Mouse (Mus musculus): ENCODE measurements around the gene D6Ertd527e. TPM values are rescaled to one million over a fixed set of nuclear protein-coding genes. Genes with fewer than 3 reads are reported as not detected.

The D6Ertd527e gene
- total and polyA plus RNA-seq, 2 experiments from 2014 or later: 0.08 TPM; not detected in 1

- ATAC-seq (ENCODE audit: insufficient read depth, low read depth) (no peak), DNase-seq (ENCODE audit: low spot score) (no peak)
- no peak for TF ChIP-seq CTCF (IDR thresholded peaks at IDR 0.05; ENCODE audit: low read depth)
- TF ChIP-seq EP300 (IDR thresholded peaks at IDR 0.05; ENCODE audit: low read depth): no peak
- H3K27me3 ChIP-seq (ENCODE audit: control insufficient read depth, insufficient read depth, low read length): no peaks in the 10 kb centered on the region
- H3K27ac ChIP-seq (ENCODE audit: low read depth): peak overlapping the region; percentile 50
- no peak overlapping the region for H3K4me3 ChIP-seq (ENCODE audit: low read depth, low read length)
- H3K4me1 ChIP-seq (ENCODE audit: control insufficient read depth, insufficient read depth): no peaks in the 10 kb centered on the region
- WGBS: 81% methylated on average over 1 of the region's 1 CpGs
- H3K9ac ChIP-seq (replicated peaks; ENCODE audit: low read depth, low read length): no peak overlapping the region
- H3K36me3 ChIP-seq (replicated peaks; ENCODE audit: control insufficient read depth, insufficient read depth, low read length): no peaks in the 10 kb centered on the region
- no peaks in the 10 kb centered on the region for H3K9me3 ChIP-seq (replicated peaks; ENCODE audit: control insufficient read depth, low read length)
- no peak overlapping the region for H3K4me2 ChIP-seq (ENCODE audit: low read depth, low read length)
Observed at GRCm38 (mm10) chr6:87111493-87111892, 6.9 kb downstream of the D6Ertd527e start.

DNA sequence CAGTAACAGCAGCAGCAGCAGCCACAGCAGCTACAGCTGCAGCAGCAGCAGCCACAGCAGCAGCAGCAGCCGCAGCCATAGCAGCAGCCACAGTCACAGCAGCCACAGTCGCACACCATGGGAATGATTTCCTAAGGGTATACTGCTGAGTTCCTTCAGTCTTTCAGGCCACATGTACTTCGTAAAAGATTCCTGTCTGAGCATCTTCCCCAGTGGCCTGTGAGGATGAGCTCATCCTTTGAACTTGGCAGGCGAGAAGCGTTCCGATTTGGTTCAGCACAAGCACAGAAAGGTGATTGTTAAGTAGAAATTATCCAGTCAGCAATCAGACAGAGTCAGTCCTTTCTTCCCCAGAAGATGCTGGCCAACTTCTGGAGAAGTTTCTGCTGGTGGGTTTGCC is 7.6 kb downstream of the D6Ertd527e start:
- no peak for TF ChIP-seq CTCF (IDR thresholded peaks at IDR 0.05; ENCODE audit: low read depth)
- no peak overlapping the region for H3K9ac ChIP-seq (replicated peaks; ENCODE audit: low read depth, low read length)
- no peaks in the 10 kb centered on the region for H3K36me3 ChIP-seq (replicated peaks; ENCODE audit: control insufficient read depth, insufficient read depth, low read length)
- no peaks in the 10 kb centered on the region for H3K4me1 ChIP-seq (ENCODE audit: control insufficient read depth, insufficient read depth)
- no peak overlapping the region for H3K4me3 ChIP-seq (ENCODE audit: low read depth, low read length)
- no peak overlapping the region for H3K4me2 ChIP-seq (ENCODE audit: low read depth, low read length)
- no peaks in the 10 kb centered on the region for H3K27me3 ChIP-seq (ENCODE audit: control insufficient read depth, insufficient read depth, low read length)
- peak; percentile 66; the same call in 1 of the 2 replicates for ATAC-seq (ENCODE audit: insufficient read depth, low read depth)
- H3K27ac ChIP-seq (ENCODE audit: low read depth): peak overlapping the region; percentile 50
- WGBS: 83% methylated on average over 6 of the region's 6 CpGs
- no peaks in the 10 kb centered on the region for H3K9me3 ChIP-seq (replicated peaks; ENCODE audit: control insufficient read depth, low read length)
- DNase-seq (ENCODE audit: low spot score): no peak

DNA sequence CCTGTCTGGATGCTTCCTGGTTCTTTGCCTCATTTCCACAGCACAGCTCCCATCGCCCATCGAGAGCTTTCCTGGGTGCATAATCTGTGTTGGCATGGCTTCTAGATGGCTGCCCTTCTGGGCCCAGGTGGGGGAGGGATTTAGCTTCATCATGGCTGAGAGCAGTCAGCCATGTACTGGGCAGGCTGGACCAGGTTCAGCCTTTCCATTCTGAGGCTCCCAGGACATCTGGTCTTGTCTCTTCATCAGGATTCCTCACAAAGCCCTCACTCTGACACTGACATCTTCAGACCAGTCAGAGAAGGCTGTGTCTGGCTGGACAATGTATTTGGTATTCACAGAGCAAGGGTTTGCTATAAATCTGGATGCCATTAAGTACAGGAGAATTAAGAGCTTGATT is 11.4 kb downstream of the D6Ertd527e start:
- no peak overlapping the region for H3K9ac ChIP-seq (replicated peaks; ENCODE audit: low read depth, low read length)

DNA sequence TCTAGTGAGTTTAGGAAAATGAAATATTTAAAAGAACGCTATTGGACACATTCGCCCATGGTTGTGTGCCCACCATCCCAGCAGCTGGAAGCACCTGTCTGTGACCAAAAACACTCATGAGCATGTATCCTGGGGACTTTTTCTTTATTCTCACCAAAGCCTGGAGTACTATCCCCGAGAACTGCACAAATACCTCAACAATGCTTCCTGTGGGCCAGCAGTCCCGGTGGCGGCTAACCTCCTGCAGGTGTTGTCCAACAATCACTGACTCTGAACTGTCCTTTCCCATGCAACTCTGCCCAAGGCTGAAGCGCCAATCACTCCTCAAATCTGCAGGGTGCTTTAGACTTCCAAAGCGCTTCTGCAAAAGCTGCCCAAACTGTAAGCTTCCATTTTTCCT is 12.1 kb downstream of the D6Ertd527e start:
- Histone ChIP-seq H3K4me1 (ENCODE audit: control insufficient read depth, insufficient read depth) (0 out of 2 replicates have a peak, but pooled peaks cover 3% of the 10 kb centered on the region), H3K36me3 (replicated peaks; ENCODE audit: control insufficient read depth, insufficient read depth, low read length) (no peaks in the 10 kb centered on the region), H3K27me3 (ENCODE audit: control insufficient read depth, insufficient read depth, low read length) (no peaks in the 10 kb centered on the region), H3K27ac (ENCODE audit: low read depth) (no peak overlapping the region), H3K9me3 (replicated peaks; ENCODE audit: control insufficient read depth, low read length) (no peaks in the 10 kb centered on the region), H3K4me2 (ENCODE audit: low read depth, low read length) (no peak overlapping the region), H3K9ac (replicated peaks; ENCODE audit: low read depth, low read length) (no peak overlapping the region), H3K4me3 (ENCODE audit: low read depth, low read length) (no peak overlapping the region)
- DNase-seq (ENCODE audit: low spot score) (no peak), ATAC-seq (ENCODE audit: insufficient read depth, low read depth) (no peak)
- TF ChIP-seq EP300 (IDR thresholded peaks at IDR 0.05; ENCODE audit: low read depth): no peak
- TF ChIP-seq CTCF (IDR thresholded peaks at IDR 0.05; ENCODE audit: low read depth): no peak
- WGBS: 86% methylated on average over 7 of the region's 7 CpGs

More for the DNA sequence above, 11.4 kb downstream of the D6Ertd527e start:
- ATAC-seq (ENCODE audit: insufficient read depth, low read depth) (no peak), DNase-seq (ENCODE audit: low spot score) (no peak)
- TF ChIP-seq EP300 (IDR thresholded peaks at IDR 0.05; ENCODE audit: low read depth): no peak
- no peak for TF ChIP-seq CTCF (IDR thresholded peaks at IDR 0.05; ENCODE audit: low read depth)
- H3K27ac ChIP-seq (ENCODE audit: low read depth): no peak overlapping the region
- H3K4me3 ChIP-seq (ENCODE audit: low read depth, low read length): no peak overlapping the region
- no peak overlapping the region for H3K4me2 ChIP-seq (ENCODE audit: low read depth, low read length)
- H3K4me1 ChIP-seq (ENCODE audit: control insufficient read depth, insufficient read depth): 0 out of 2 replicates have a peak, but pooled peaks cover 3% of the 10 kb centered on the region
- 70% methylated on average over 2 of the region's 2 CpGs for WGBS
- H3K9me3 ChIP-seq (replicated peaks; ENCODE audit: control insufficient read depth, low read length): no peaks in the 10 kb centered on the region
- H3K27me3 ChIP-seq (ENCODE audit: control insufficient read depth, insufficient read depth, low read length): no peaks in the 10 kb centered on the region
- H3K36me3 ChIP-seq (replicated peaks; ENCODE audit: control insufficient read depth, insufficient read depth, low read length): no peaks in the 10 kb centered on the region

GRCm38 (mm10) chr6:87119066-87119837 is 14.7 kb downstream of the D6Ertd527e start:
- H3K36me3 ChIP-seq (replicated peaks; ENCODE audit: control insufficient read depth, insufficient read depth, low read length): no peaks in the 10 kb centered on the region
- no peak overlapping the region for H3K4me3 ChIP-seq (ENCODE audit: low read depth, low read length)
- H3K9ac ChIP-seq (replicated peaks; ENCODE audit: low read depth, low read length): no peak overlapping the region
- 83% methylated on average over 20 of the region's 20 CpGs for WGBS
- no peak for ATAC-seq (ENCODE audit: insufficient read depth, low read depth)
- no peak overlapping the region; the same call in 1 of the 2 replicates for H3K27ac ChIP-seq (ENCODE audit: low read depth)
- 0 out of 2 replicates have a peak, but pooled peaks cover 3% of the 10 kb centered on the region for H3K4me1 ChIP-seq (ENCODE audit: control insufficient read depth, insufficient read depth)
- H3K9me3 ChIP-seq (replicated peaks; ENCODE audit: control insufficient read depth, low read length): no peaks in the 10 kb centered on the region
- H3K27me3 ChIP-seq (ENCODE audit: control insufficient read depth, insufficient read depth, low read length): no peaks in the 10 kb centered on the region
- TF ChIP-seq EP300 (IDR thresholded peaks at IDR 0.05; ENCODE audit: low read depth): no peak
- no peak for TF ChIP-seq CTCF (IDR thresholded peaks at IDR 0.05; ENCODE audit: low read depth)
- no peak overlapping the region for H3K4me2 ChIP-seq (ENCODE audit: low read depth, low read length)
- DNase-seq (ENCODE audit: low spot score): no peak
